Mouse (Mus musculus): ENCODE data around the gene Dync1i2. TPM values are rescaled to one million over a fixed set of nuclear protein-coding genes. Genes with fewer than 3 reads are reported as not detected.

The Dync1i2 gene
- polyA plus RNA-seq, 1 experiment = 67.3 TPM

DNA sequence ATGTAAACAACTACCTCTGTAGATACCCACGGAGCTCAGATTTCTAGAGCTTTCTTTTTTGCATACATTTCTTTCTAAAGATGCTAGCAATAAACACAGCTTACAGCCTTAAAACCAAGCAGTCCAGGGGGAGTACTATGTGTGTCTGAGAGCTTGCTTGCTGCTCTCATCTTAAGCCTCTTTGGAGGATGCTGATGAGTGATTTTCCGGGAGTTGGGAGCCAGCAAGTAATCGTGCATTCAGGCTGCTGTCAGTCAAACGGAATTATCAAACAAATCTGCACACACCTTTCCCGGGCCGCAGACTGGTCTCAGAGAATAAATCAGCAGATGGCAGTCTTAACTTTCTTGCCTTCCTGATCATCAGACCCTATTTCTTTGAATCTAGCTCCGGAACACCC, 83.0 kb downstream of the Dync1i2 start:
- no peaks in the 10 kb centered on the region for H3K79me2 ChIP-seq (ENCODE audit: control insufficient read depth, insufficient read depth)
- H3K4me2 ChIP-seq (ENCODE audit: low read depth) = no peak overlapping the region
- H3K4me3 ChIP-seq = no peak overlapping the region
- H3K27me3 ChIP-seq (ENCODE audit: control insufficient read depth, insufficient read depth, insufficient read length) = no peaks in the 10 kb centered on the region
- TF ChIP-seq SRF (IDR thresholded peaks at IDR 0.05; ENCODE audit: control insufficient read depth, insufficient read length, low read depth) (no peak), POLR2A (IDR thresholded peaks at IDR 0.05; ENCODE audit: insufficient read length, low read depth) (no peak), CEBPB (IDR thresholded peaks at IDR 0.05; ENCODE audit: insufficient read depth, poor library complexity, severe bottlenecking) (no peak), MAX (IDR thresholded peaks at IDR 0.05; ENCODE audit: low read depth) (no peak), MYOG (IDR thresholded peaks at IDR 0.05; ENCODE audit: control insufficient read depth in 1 of 3, insufficient read depth in 1 of 3, insufficient read length in 2 of 3, low read depth in 2 of 3) (no peak), REST (IDR thresholded peaks at IDR 0.05; ENCODE audit: insufficient read depth, insufficient read length) (no peak), POLR2AphosphoS2 (IDR thresholded peaks at IDR 0.05; ENCODE audit: insufficient read length, low read depth) (no peak), E2F4 (IDR thresholded peaks at IDR 0.05; ENCODE audit: insufficient read depth) (no peak), TCF3 (IDR thresholded peaks at IDR 0.05; ENCODE audit: insufficient read length, low read depth) (no peak), MYOD1 (IDR thresholded peaks at IDR 0.05; ENCODE audit: control insufficient read depth in 1 of 3, insufficient read length in 2 of 3, low read depth in 2 of 3) (no peak)
- H3ac ChIP-seq (ENCODE audit: control insufficient read depth, insufficient read length) = no peak overlapping the region
- H3K36me3 ChIP-seq (ENCODE audit: control insufficient read depth, insufficient read depth) = no peaks in the 10 kb centered on the region

DNA sequence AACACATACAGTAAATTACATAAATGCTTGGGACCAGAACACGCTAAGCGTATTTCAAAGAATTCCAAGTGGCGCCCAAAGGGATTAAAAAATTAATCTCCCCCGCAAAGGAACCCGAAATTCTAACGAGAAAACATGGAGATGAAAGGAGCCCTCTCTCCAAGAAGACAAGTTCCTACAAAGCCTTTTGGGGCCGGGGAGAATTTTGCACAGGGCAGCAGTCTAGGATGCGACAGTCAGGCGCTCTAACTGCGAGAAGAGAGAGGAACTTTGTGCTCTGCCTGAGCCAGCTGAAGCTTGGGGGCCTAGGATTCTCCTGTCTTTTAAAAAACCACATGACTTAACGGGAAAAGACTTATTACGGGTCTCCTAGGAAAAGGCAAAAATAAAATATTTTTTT, 84.3 kb downstream of the Dync1i2 start:
- TF ChIP-seq CEBPB (IDR thresholded peaks at IDR 0.05; ENCODE audit: insufficient read depth, poor library complexity, severe bottlenecking) (no peak), POLR2A (IDR thresholded peaks at IDR 0.05; ENCODE audit: insufficient read length, low read depth) (no peak), MAX (IDR thresholded peaks at IDR 0.05; ENCODE audit: low read depth) (no peak), TCF3 (IDR thresholded peaks at IDR 0.05; ENCODE audit: insufficient read length, low read depth) (no peak), SRF (IDR thresholded peaks at IDR 0.05; ENCODE audit: control insufficient read depth, insufficient read length, low read depth) (no peak), USF1 (IDR thresholded peaks at IDR 0.05; ENCODE audit: low read depth) (no peak), REST (IDR thresholded peaks at IDR 0.05; ENCODE audit: insufficient read depth, insufficient read length) (no peak), MYOG (IDR thresholded peaks at IDR 0.05; ENCODE audit: control insufficient read depth in 1 of 3, insufficient read depth in 1 of 3, insufficient read length in 2 of 3, low read depth in 2 of 3) (no peak), TCF12 (IDR thresholded peaks at IDR 0.05; ENCODE audit: insufficient read depth, poor library complexity, severe bottlenecking) (no peak)
- H3ac ChIP-seq (ENCODE audit: control insufficient read depth, insufficient read length) = no peak overlapping the region
- H3K4me2 ChIP-seq (ENCODE audit: low read depth) = no peak overlapping the region
- no peaks in the 10 kb centered on the region for H3K36me3 ChIP-seq (ENCODE audit: control insufficient read depth, insufficient read depth)
- no peaks in the 10 kb centered on the region for H3K27me3 ChIP-seq (ENCODE audit: control insufficient read depth, insufficient read depth, insufficient read length)
- H3K79me2 ChIP-seq (ENCODE audit: control insufficient read depth, insufficient read depth) = no peaks in the 10 kb centered on the region
- no peak overlapping the region for H3K4me3 ChIP-seq

DNA sequence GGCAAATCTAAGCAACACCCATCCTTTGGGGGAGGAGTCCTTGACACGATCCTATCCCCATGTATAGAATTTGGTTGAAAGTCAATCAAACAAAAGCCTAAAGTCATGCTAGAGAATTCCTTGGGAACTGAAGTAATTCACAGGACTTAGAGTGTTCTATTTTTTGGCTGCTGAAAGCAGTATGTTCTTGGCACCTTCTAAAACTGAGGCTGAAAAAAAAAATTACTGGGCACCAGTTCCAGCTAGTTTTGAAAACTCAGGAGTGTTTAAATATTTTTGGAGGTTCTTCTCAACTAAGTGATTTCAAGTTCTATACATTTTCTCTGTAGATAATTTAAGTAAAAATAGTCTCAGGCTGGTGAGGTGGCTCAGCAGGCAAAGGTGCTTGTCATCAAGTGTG, 86.0 kb downstream of the Dync1i2 start:
- no peak for TF ChIP-seq CEBPB (IDR thresholded peaks at IDR 0.05; ENCODE audit: insufficient read depth, poor library complexity, severe bottlenecking)
- TF ChIP-seq POLR2A (IDR thresholded peaks at IDR 0.05; ENCODE audit: insufficient read length, low read depth) = no peak
- no peak for TF ChIP-seq TCF12 (IDR thresholded peaks at IDR 0.05; ENCODE audit: insufficient read depth, poor library complexity, severe bottlenecking)
- no peak for TF ChIP-seq MYOG (IDR thresholded peaks at IDR 0.05; ENCODE audit: control insufficient read depth in 1 of 3, insufficient read depth in 1 of 3, insufficient read length in 2 of 3, low read depth in 2 of 3)
- TF ChIP-seq TCF3 (IDR thresholded peaks at IDR 0.05; ENCODE audit: insufficient read length, low read depth) = no peak
- TF ChIP-seq SRF (IDR thresholded peaks at IDR 0.05; ENCODE audit: control insufficient read depth, insufficient read length, low read depth) = no peak
- TF ChIP-seq REST (IDR thresholded peaks at IDR 0.05; ENCODE audit: insufficient read depth, insufficient read length) = no peak
- TF ChIP-seq MYOD1 (IDR thresholded peaks at IDR 0.05; ENCODE audit: control insufficient read depth in 1 of 3, insufficient read length in 2 of 3, low read depth in 2 of 3) = no peak
- no peak for TF ChIP-seq USF1 (IDR thresholded peaks at IDR 0.05; ENCODE audit: low read depth)
- TF ChIP-seq MAX (IDR thresholded peaks at IDR 0.05; ENCODE audit: low read depth) = no peak
- no peak for TF ChIP-seq E2F4 (IDR thresholded peaks at IDR 0.05; ENCODE audit: insufficient read depth)
- TF ChIP-seq POLR2AphosphoS2 (IDR thresholded peaks at IDR 0.05; ENCODE audit: insufficient read length, low read depth) = no peak

DNA sequence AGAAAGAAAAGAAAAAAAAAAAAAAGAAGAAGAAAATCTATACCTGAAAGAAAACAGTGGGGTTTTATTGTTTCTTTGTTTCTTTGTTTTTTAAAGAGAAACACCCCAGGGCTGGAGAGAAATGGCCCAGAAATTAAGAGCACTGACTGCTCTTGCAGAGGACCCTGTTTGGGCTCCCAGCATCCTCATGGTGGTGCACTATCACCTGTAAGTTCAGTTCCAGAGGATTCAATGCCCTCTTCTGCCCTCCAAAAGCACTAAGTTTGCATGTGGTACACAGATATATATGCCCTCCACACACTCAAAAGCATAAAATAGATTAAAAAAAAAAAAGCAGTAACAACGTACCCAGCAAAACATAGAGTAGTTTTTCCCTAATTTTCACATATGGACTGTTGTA, 87.2 kb downstream of the Dync1i2 start:
- Histone ChIP-seq H3K4me3 (no peak overlapping the region), H3K36me3 (ENCODE audit: control insufficient read depth, insufficient read depth) (peaks cover under 1% of the 10 kb centered on the region), H3K79me2 (ENCODE audit: control insufficient read depth, insufficient read depth) (no peaks in the 10 kb centered on the region), H3K4me2 (ENCODE audit: low read depth) (no peak overlapping the region), H3K27me3 (ENCODE audit: control insufficient read depth, insufficient read depth, insufficient read length) (no peaks in the 10 kb centered on the region), H3ac (ENCODE audit: control insufficient read depth, insufficient read length) (no peak overlapping the region)
- TF ChIP-seq REST (IDR thresholded peaks at IDR 0.05; ENCODE audit: insufficient read depth, insufficient read length) = no peak
- TF ChIP-seq MYOD1 (IDR thresholded peaks at IDR 0.05; ENCODE audit: control insufficient read depth in 1 of 3, insufficient read length in 2 of 3, low read depth in 2 of 3) = no peak
- no peak for TF ChIP-seq TCF3 (IDR thresholded peaks at IDR 0.05; ENCODE audit: insufficient read length, low read depth)
- TF ChIP-seq CEBPB (IDR thresholded peaks at IDR 0.05; ENCODE audit: insufficient read depth, poor library complexity, severe bottlenecking) = no peak
- TF ChIP-seq SRF (IDR thresholded peaks at IDR 0.05; ENCODE audit: control insufficient read depth, insufficient read length, low read depth) = no peak
- TF ChIP-seq MYOG (IDR thresholded peaks at IDR 0.05; ENCODE audit: control insufficient read depth in 1 of 3, insufficient read depth in 1 of 3, insufficient read length in 2 of 3, low read depth in 2 of 3) = no peak
- no peak for TF ChIP-seq USF1 (IDR thresholded peaks at IDR 0.05; ENCODE audit: low read depth)
- no peak for TF ChIP-seq POLR2A (IDR thresholded peaks at IDR 0.05; ENCODE audit: insufficient read length, low read depth)
- TF ChIP-seq POLR2AphosphoS2 (IDR thresholded peaks at IDR 0.05; ENCODE audit: insufficient read length, low read depth) = no peak
- TF ChIP-seq E2F4 (IDR thresholded peaks at IDR 0.05; ENCODE audit: insufficient read depth) = no peak

More for the DNA sequence above, 86.0 kb downstream of the Dync1i2 start:
- H3K79me2 ChIP-seq (ENCODE audit: control insufficient read depth, insufficient read depth) = no peaks in the 10 kb centered on the region
- no peaks in the 10 kb centered on the region for H3K36me3 ChIP-seq (ENCODE audit: control insufficient read depth, insufficient read depth)
- no peak overlapping the region for H3ac ChIP-seq (ENCODE audit: control insufficient read depth, insufficient read length)
- H3K4me3 ChIP-seq = no peak overlapping the region
- H3K4me2 ChIP-seq (ENCODE audit: low read depth) = no peak overlapping the region
- no peaks in the 10 kb centered on the region for H3K27me3 ChIP-seq (ENCODE audit: control insufficient read depth, insufficient read depth, insufficient read length)

Data from myocyte (in vitro differentiated cells).